Mouse (Mus musculus): ENCODE data around the gene Btbd16. TPM values are rescaled to one million over a fixed set of nuclear protein-coding genes. Genes with fewer than 3 reads are reported as not detected.

Btbd16 gene
- total and polyA plus RNA-seq, 3 experiments, result 0.20 TPM; not detected in 2

GRCm38 (mm10) chr7:130839380-130840100, 65.7 kb downstream of the Btbd16 start:
- no peak for DNase-seq
- WGBS, result 94% methylated on average over 12 of the region's 12 CpGs

DNA sequence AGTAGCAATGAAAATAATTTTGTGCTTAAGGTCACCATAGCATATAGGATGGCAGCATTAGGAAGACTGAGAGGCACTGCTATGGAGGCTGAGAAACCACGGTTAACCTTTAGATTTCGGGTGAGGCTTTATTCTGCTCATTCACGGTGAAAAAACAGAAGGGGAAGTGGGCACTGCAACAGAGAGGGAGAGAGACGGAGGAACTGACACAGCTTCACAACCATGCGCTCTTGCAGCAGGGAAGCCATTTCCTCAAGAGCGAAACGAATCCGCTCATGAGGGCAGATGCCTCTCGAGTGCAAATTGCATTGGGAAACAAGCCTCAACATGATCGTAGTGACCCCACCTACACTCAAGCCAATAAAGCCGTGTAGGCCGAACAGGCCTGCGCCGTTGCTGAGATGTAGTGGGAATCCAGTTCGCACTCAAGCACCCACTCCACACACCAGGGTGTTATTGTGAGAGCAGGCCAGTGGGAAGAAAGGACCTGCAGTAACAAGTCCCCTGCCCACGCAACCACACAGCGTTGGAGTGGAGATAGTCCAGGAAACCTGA, 73.4 kb downstream of the Btbd16 start:
- intact Hi-C loops (cut with DNase I), result no loop called here
- TF ChIP-seq POLR2A (IDR thresholded peaks at IDR 0.05; ENCODE audit: insufficient read depth, low read depth, low read length) (no peak), CTCF (IDR thresholded peaks at IDR 0.05) (no peak), EP300 (IDR thresholded peaks at IDR 0.05; ENCODE audit: insufficient read depth, low read depth, low read length) (no peak)
- no peaks in the 10 kb centered on the region for H3K27me3 ChIP-seq (ENCODE audit: control insufficient read depth, insufficient read depth, low read length)
- H3K4me3 ChIP-seq, result no peak overlapping the region
- H3K79me2 ChIP-seq (replicated peaks; ENCODE audit: control insufficient read depth, insufficient read depth, low read length), result no peaks in the 10 kb centered on the region
- DNase-seq, result no peak
- 84% methylated on average over 17 of the region's 17 CpGs for WGBS
- no peak overlapping the region for H3K9ac ChIP-seq (ENCODE audit: low read depth, low read length)
- H3K36me3 ChIP-seq (ENCODE audit: control insufficient read depth, insufficient read depth, low read length), result no peaks in the 10 kb centered on the region
- no peaks in the 10 kb centered on the region for H3K4me1 ChIP-seq (ENCODE audit: control insufficient read depth, insufficient read depth, low read length)
- H3K27ac ChIP-seq, result no peak overlapping the region

More at GRCm38 (mm10) chr7:130839380-130840100, 65.7 kb downstream of the Btbd16 start:
- Histone ChIP-seq H3K4me3 (no peak overlapping the region), H3K9ac (ENCODE audit: low read depth, low read length) (no peak overlapping the region), H3K27ac (no peak overlapping the region), H3K79me2 (replicated peaks; ENCODE audit: control insufficient read depth, insufficient read depth, low read length) (no peaks in the 10 kb centered on the region), H3K27me3 (ENCODE audit: control insufficient read depth, insufficient read depth, low read length) (no peaks in the 10 kb centered on the region), H3K4me1 (ENCODE audit: control insufficient read depth, insufficient read depth, low read length) (peaks cover 10% of the 10 kb centered on the region), H3K36me3 (ENCODE audit: control insufficient read depth, insufficient read depth, low read length) (no peaks in the 10 kb centered on the region)
- intact Hi-C loops (cut with DNase I), result no loop called here
- no peak for TF ChIP-seq EP300 (IDR thresholded peaks at IDR 0.05; ENCODE audit: insufficient read depth, low read depth, low read length)
- no peak for TF ChIP-seq CTCF (IDR thresholded peaks at IDR 0.05)
- no peak for TF ChIP-seq POLR2A (IDR thresholded peaks at IDR 0.05; ENCODE audit: insufficient read depth, low read depth, low read length)

- intact Hi-C loops (cut with DNase I), result no loop called here
- no peak for DNase-seq
- H3K27ac ChIP-seq, result peak overlapping the region; percentile 61; the same call in 1 of the 2 replicates
- no peak overlapping the region for H3K4me3 ChIP-seq
- 0 out of 2 replicates have a peak, but pooled peaks cover 2% of the 10 kb centered on the region for H3K36me3 ChIP-seq (ENCODE audit: control insufficient read depth, insufficient read depth, low read length)
- 80% methylated on average over 4 of the region's 4 CpGs for WGBS
- TF ChIP-seq CTCF (IDR thresholded peaks at IDR 0.05) (no peak), POLR2A (IDR thresholded peaks at IDR 0.05; ENCODE audit: insufficient read depth, low read depth, low read length) (no peak), EP300 (IDR thresholded peaks at IDR 0.05; ENCODE audit: insufficient read depth, low read depth, low read length) (no peak)
- no peak overlapping the region for H3K9ac ChIP-seq (ENCODE audit: low read depth, low read length)
- no peaks in the 10 kb centered on the region for H3K79me2 ChIP-seq (replicated peaks; ENCODE audit: control insufficient read depth, insufficient read depth, low read length)
- H3K4me1 ChIP-seq (ENCODE audit: control insufficient read depth, insufficient read depth, low read length), result no peaks in the 10 kb centered on the region; the same call in none of the 2 replicates
- no peaks in the 10 kb centered on the region for H3K27me3 ChIP-seq (ENCODE audit: control insufficient read depth, insufficient read depth, low read length)
These were observed 80.9 kb downstream of the Btbd16 start for GRCm38 (mm10) chr7:130854684-130855292.

DNA sequence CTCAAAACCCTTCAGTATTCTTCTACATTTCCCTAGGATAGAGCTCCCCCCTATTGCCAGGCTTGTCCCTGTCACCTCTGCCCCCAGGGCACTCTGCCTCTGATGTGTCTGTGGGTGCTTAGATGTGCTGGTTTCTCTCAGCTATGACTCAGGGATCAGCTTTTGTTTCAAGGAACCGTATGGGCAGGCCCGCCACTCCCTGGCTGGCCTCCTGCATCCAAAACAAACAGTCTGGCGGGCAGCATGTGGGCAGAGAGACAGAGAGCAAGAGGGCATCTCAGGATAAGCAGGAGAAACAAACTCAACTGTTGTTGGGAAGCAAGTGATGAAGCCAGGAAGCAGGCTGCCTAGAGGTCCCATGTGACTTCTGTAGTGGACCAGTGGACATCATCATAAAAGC, 81.8 kb downstream of the Btbd16 start:
- peak; percentile 45 to 75 for DNase-seq
- no peaks in the 10 kb centered on the region; the same call in none of the 2 replicates for H3K4me1 ChIP-seq (ENCODE audit: control insufficient read depth, insufficient read depth, low read length)
- 0 out of 2 replicates have a peak, but pooled peaks cover 2% of the 10 kb centered on the region for H3K36me3 ChIP-seq (ENCODE audit: control insufficient read depth, insufficient read depth, low read length)
- no peak overlapping the region for H3K4me3 ChIP-seq
- intact Hi-C loops (cut with DNase I), result no loop called here
- H3K79me2 ChIP-seq (replicated peaks; ENCODE audit: control insufficient read depth, insufficient read depth, low read length), result no peaks in the 10 kb centered on the region
- WGBS, result 26% methylated on average over 3 of the region's 3 CpGs
- H3K9ac ChIP-seq (ENCODE audit: low read depth, low read length), result no peak overlapping the region
- no peak for TF ChIP-seq POLR2A (IDR thresholded peaks at IDR 0.05; ENCODE audit: insufficient read depth, low read depth, low read length)
- TF ChIP-seq EP300 (IDR thresholded peaks at IDR 0.05; ENCODE audit: insufficient read depth, low read depth, low read length), result 0 out of 2 replicates have a peak, but pooled peaks have one; percentile 59
- H3K27ac ChIP-seq, result peak overlapping the region; percentile 61; the same call in 1 of the 2 replicates
- H3K27me3 ChIP-seq (ENCODE audit: control insufficient read depth, insufficient read depth, low read length), result no peaks in the 10 kb centered on the region

GRCm38 (mm10) chr7:130857973-130858372, 84.1 kb downstream of the Btbd16 start:
- WGBS, result 64% methylated on average over 6 of the region's 6 CpGs
- DNase-seq, result no peak
- TF ChIP-seq EP300 (IDR thresholded peaks at IDR 0.05; ENCODE audit: insufficient read depth, low read depth, low read length) (no peak), POLR2A (IDR thresholded peaks at IDR 0.05; ENCODE audit: insufficient read depth, low read depth, low read length) (no peak), CTCF (IDR thresholded peaks at IDR 0.05) (no peak)
- Histone ChIP-seq H3K79me2 (replicated peaks; ENCODE audit: control insufficient read depth, insufficient read depth, low read length) (no peaks in the 10 kb centered on the region), H3K4me1 (ENCODE audit: control insufficient read depth, insufficient read depth, low read length) (no peaks in the 10 kb centered on the region; the same call in none of the 2 replicates), H3K27ac (no peak overlapping the region), H3K4me3 (no peak overlapping the region), H3K27me3 (ENCODE audit: control insufficient read depth, insufficient read depth, low read length) (no peaks in the 10 kb centered on the region), H3K9ac (ENCODE audit: low read depth, low read length) (no peak overlapping the region), H3K36me3 (ENCODE audit: control insufficient read depth, insufficient read depth, low read length) (0 out of 2 replicates have a peak, but pooled peaks cover 2% of the 10 kb centered on the region)
- intact Hi-C loops (cut with DNase I), result no loop called here

Data from heart, adult 2 months (tissue).